Mouse (Mus musculus): Measurements from ENCODE around the gene Dlx4.

Dlx4 gene

DNA sequence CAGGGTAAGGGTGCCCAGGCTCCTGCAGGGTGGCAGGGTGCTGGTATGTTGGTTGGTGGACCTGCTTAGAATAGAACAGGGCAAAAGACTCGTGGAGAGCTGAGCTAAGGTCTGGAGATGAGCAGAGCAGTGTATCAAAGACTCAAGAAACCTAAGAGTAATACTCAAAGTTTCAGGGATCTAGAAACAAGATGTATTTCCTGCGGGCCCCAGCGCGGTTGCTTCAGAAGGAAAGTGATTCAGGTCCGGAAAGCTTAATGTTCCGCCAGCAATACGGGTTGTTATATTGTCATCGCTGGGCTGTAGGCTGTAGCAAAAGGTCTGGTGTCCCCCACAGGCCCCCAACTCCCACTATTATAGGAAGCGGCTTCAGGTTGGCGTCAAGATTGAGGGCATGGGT, 3.8 kb downstream of the Dlx4 start:
- no peak for DNase-seq

DNA sequence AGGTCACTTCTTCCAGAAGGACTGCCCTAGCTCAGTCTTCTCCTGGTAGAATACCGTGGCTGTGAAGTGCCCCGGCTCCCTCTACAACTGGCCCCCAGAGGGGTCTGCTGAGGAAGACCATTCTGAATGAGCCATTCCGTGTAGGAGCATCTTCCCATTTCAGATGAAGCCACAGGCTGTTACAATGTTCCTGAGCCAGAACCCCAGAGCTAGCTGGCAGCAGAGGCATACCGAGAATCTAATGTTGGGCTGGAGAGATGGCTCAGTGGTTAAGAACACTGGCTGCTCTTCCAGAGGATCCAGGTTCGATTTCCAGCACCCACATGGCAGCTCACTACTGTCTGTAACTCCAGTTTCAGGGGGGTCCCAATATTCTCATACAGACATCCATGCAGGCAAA, 6.2 kb downstream of the Dlx4 start:
- DNase-seq: no peak

DNA sequence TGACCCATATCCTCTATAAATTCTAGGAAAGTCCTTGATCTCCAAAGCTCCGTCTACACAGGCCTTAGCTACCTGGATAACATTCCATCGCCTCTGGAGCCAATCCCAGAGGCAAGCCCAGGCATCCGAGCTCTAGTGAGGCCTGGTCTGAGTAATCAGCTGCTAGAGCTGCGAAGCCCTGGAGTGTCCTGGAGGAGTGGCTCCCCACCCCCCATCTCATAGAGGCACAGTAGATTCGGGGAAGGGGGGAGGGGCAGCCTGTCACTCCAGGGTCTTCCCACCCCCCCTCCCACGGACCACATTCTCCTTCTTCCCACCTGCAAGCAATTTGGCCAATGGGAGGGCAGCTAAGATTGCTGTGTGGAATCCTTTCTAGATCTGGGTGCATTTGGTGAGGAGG, 8.8 kb downstream of the Dlx4 start:
- no peak for DNase-seq

DNA sequence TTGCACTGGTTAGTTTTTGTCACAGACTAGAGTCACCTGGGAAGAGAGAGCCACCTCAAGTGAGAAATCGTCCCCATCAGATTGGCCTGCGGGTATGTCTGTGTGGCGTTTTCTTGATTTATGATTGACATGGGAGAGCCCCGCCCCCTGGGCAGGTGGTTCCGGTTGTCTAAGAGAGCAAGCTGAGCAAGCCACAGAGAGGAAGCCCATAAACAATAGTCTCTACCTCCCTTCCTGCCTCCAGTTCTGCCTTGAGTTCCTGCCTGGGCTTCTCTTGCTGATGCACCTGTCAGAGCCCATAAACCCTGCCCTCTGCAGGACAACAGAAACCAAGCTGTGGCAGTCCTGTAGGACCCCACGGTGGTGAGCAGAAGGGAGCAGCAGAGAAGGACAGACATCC, 12.7 kb downstream of the Dlx4 start:
- no peak for DNase-seq

DNA sequence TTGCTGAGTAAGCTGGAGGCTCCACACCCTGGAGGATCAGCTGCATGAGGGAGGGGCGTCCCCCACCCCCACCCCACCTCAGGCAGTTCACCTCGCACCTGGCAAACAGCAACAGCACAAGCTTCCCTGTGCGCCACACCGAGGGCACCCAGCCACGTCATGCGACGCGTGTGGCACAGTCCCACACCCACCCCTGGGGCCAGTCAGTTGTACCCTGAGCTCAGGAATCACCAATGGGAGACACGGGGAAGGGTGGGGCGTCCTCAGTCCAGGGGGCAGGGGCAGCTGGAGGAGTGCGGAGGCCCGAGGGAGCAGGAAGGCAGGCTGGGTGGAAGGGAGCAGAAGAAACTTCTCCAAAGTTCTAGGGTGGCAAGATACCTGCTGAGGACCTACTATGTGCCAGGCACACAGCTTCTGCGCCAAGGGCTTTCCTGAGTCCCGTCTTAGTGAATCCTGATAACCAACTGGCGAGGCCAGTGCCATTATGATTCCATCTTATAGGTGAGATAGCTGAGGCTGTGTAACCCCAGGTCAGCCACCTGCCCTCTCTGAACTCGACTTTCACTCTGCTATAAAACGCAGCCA, 15.3 kb downstream of the Dlx4 start:
- DNase-seq: no peak

DNA sequence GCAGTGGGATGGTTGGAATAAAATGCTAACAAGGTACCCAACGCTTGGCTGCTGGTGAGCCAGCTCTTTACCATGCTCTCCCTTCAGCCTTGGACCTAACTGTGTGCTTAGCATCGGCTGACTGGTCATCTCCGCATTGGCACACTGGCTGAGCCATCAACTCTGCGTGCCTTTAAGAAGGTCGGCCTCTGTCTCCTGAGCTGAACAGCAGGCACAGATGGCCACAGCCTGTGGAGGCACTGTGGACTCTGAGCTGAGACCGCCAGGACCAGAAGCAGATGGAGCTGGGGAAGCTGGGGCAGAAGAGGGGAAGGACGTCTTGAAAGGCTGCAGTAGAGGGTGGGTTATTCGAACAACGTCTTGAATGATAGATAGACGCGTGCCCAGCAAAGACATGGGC, 17.7 kb downstream of the Dlx4 start:
- DNase-seq: no peak

DNA sequence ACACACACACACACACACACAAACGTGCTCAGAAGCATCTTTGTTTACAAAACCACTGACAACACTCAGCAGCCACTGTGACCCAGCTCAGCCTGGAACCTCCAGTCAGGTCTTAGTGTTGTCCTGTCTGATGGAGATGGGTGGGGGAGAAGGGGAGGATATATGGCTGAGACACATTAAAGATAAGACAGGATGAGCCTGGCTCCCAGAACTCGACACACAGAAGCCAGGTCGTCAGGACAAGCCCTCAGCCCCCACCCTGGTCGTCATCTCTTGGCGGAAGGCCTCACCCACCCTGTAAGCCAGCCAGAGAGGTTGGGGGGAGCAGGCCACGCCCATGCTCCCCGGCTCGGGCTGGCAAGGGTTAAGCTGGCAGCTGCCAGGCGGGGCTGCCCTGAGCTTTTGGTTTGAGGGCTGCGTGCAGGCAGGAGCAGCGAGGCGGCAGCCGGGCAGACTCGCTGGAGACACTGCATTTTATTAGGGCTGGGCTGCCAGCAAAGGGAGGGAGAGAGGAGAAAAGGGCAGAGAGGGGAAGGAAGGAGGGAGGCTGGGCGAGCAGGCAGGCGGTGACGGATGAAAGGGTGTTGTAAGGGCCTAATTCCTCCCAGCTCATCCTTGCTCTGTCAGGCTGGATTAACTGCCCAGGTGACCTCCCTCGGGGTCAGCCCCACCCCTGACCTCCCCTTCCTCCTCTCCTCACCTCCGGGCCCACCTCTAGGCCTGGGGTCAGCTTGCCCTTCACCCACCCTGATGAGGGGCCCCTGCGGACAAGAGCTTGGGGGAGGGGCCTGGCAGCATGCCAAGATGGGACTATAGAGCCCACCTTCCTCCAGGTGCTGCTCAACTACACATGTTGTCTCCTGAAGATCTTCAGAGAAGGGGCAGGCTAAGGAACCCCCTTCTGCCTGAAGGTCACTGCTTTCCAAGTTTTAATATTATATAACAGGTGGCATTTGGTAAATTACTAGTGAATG, 19.5 kb downstream of the Dlx4 start:
- no peak for DNase-seq

DNA sequence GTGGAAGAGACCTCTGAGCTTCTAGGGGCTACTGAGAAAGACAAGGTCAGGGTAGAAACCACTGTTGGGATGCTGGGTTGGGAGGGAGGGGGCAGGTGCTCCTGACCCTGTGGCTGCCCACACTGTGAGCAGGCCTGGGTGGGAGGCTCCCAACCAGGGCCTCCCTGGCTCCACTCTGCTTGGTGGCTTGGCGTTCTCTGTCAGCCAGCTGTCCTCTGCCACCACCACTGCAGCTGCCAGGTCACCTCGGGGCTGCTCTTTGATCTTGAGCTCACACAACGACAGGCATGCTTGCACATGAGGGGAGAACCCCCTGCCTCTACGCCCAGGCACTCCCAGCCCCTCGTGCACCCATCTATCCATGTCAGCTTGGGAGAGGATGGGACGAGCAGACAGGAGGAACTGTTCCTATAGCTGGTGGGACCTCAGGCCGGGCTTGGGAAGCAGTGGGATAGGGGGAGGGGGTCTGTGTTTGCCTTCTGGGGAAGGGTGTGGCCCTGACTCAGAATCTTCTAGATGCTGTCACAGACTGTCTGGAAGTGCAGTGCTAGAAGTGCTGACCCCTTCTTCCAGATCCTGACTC, 20.6 kb downstream of the Dlx4 start:
- DNase-seq: no peak

DNA sequence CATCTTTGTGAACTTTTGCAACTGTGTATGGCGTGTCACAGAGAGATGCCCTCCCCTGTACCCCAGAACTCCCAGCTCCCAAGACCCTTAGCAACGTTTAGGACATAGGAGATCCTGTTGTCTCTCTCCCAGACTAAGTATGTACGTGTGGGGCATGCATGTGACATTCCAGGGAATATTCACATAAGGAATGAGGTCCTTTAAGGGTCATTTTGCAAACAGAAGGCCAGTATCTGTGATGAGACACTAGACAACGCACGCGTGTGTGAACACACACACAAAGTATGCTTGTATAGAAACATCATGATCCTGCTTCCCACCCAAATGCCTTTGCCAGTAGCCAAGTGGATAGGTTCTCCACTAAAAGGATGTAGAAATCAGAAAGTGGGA, 24.0 kb downstream of the Dlx4 start:
- no peak for DNase-seq

DNA sequence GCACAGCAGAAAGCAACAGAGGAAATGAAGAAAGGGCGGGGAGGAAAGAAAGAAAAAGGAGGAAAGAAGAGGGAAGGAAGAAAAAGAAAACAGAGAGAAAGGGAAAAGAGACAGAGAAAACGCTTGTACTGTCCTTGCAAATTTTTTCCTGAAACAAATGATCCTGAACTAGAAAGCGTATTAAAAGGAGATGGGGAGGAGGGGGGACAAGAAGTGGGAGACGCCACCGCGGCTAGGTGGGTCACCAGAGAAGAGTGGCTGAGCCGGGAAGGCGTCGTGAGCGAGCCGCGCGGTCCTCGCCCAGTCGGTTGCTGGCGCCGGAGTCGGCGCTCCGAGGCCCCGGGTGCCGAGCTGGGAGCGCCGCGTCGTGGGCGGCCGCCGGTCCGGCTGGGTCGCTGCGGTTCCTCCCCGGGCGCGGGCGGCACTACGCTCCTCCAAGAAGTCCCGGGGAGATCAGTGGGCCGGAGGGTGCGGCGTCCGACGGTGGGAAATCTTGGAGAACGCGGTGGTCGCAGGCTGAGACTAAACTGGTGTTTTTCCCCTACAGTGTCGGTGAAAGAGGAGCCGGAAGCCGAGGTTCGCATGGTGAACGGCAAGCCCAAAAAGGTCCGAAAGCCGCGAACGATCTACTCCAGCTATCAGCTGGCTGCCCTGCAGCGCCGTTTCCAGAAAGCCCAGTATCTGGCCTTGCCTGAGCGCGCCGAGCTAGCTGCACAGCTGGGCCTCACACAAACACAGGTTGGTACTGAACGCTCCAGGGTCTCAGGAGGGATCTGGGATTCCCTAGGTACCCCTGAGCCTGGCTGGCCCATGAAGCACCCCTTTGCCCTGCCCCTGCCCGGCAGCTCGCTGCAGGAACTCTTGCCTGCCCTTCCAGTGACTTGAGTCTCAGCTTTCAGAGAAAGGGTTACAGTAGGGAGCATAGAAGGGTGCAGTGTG, 24.6 kb downstream of the Dlx4 start:
- DNase-seq: no peak

DNA sequence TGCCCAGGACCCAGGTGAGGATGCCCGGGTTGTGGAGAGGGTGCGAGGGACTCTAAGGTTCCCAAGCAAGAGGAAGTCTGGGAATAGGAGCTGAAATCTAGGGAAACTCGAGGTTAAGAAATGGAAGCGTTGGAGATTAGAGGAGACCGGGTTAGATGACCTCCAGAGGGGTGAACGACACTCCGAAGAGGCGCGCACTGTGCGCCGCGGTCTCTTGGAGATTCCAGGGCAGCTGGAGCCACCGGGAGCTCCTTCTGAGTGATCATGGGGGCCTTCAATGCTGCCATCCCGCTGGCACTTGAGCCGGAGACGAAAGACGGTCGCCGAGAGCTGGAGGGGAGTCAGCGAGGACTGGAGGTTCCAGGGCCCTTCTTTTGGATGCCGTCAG, 25.4 kb downstream of the Dlx4 start:
- no peak for DNase-seq

DNA sequence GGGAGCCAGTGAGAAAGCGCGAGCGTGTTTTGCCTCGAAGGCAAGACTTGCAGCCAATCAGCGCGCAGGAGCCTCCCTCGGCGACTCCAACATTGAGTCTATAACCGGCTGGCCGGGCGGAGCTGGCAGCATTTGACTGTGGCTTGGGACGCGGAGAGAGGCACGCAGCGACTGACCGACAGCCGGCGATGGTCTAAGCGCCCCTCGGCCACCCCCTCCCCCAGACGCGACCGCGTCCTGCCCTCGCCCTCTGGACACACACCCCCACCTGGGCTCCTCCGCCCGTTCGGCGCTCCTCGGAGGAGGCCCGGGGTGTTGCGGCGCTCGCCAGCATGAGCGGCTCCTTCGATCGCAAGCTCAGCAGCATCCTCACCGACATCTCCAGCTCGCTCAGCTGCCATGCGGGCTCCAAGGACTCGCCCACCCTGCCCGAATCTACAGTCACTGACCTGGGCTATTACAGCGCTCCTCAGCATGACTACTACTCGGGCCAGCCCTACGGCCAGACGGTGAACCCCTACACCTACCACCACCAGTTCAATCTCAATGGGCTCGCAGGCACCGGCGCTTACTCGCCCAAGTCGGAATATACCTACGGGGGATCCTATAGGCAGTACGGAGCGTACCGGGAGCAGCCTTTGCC, 26.0 kb downstream of the Dlx4 start, which contains the start of gene Dlx3:
Gene Dlx3 (plus strand): TSS at position 130 of the 643 bp plus-strand sequence.
- no peak for DNase-seq

DNA sequence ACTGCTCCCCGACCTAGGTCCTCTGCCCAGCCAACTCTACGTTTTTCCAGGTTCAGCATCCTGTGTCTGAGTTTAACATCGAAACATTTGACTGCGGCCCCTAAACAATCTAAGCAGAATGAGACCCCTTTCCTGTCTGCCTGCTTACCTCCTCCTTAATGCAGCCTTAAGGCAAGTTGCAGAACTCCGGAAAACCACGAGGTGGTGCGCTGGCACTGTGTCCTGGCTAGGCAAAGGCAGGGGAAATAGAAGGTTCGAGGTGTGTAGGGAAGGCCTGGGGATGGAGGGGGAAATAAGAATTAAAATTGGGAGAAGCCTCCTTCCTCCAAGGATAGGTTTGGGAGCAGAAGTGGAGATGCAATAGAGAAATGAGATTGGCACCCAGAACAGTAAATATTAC, 27.6 kb downstream of the Dlx4 start:
- DNase-seq: peak; percentile 65 to 75

DNA sequence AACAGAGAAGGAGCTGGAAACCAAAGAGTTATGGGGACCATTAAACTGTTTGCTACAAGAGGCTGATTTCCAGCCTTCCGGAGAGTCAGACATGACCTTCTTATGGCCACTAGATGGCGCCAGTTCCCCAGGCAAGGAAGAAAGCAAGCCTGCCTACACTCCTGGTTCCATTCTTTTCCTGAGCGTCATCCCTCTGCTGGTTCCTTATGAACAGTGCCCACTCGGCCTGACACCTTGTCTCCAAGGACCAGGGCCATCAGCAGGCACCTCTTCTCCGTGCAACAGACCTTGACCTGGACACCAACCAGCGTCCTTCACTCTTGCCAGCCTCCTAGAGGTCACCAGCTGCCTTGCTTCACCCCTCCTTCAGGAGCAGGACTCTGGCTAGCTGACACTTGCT, 29.0 kb downstream of the Dlx4 start:
- DNase-seq: peak; percentile 31 to 44

DNA sequence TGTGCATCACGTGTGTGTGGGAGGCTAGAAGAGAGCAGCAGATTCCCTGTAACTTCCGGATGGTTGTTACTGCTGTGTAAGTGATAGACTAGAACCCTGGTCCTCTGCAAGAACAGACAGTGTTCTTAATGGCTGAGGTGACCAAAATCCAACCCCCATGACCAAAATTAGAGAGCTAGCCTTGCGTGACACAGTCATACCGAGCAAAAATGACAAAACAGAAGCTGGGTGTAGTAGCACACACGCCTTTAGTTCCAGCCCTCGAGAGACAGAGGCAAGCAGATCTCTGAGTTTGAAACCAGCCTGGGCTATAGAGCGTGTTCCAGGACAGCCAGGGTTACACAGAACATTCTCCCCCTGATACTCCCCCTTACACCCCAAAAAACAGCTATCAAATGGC, 36.0 kb downstream of the Dlx4 start:
- DNase-seq: no peak

DNA sequence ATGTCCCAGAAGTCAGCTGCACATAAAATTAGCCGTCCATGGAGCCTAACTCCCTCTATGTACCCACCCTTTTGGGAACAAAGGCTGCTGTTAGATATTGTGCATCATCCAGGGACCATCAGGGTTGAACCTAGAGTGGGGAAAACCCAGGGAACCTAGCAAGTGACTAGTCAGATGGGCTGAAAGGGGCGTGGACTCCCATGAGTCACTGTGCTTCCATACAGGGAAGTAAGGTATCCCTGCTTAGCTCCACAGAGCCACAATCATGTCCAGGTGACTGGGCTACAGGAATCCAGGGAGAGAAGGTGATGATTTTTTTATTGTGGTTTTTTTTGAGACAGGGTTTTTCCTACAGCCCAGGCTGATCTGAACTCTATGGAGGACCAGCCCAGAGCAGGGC, 37.1 kb downstream of the Dlx4 start:
- DNase-seq: no peak

DNA sequence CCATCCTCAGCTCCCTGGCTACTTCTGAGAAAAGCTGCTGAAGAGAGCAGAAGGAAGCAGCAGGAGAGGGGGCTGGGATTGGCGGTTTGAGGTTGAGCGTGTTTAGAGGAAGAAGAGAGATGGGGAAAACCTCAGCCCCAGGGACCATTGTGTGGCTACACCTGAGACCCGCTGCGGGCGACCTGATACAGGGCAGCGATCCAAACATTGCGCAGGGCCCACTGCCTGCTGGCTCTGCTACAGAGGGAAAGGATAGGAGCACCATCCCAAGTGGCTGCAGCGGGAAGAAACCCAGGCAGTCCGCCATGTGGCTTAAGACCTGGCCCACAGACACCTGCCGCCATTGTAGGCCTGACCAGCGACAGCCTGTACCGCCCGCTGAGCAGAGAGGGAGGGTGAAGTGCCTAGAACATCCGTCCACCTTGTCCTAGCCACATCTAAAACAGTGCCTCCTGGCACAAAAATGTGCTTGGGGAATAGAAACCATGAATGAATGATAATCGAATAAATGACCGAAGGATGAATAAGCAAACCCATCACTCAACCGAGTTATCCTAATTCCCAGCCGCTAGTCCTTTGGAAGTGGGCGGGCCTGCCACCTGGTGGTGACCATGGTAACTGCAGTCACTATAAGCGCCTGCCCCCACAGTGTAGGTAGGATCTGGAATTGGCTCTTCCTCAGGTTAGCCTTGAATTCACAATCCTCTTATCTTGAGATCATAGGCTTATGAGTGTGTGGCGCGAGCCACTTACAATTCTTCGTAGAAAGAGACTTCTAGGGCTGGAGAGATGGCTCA, 39.4 kb downstream of the Dlx4 start:
- peak; percentile 57 to 63 for DNase-seq

DNA sequence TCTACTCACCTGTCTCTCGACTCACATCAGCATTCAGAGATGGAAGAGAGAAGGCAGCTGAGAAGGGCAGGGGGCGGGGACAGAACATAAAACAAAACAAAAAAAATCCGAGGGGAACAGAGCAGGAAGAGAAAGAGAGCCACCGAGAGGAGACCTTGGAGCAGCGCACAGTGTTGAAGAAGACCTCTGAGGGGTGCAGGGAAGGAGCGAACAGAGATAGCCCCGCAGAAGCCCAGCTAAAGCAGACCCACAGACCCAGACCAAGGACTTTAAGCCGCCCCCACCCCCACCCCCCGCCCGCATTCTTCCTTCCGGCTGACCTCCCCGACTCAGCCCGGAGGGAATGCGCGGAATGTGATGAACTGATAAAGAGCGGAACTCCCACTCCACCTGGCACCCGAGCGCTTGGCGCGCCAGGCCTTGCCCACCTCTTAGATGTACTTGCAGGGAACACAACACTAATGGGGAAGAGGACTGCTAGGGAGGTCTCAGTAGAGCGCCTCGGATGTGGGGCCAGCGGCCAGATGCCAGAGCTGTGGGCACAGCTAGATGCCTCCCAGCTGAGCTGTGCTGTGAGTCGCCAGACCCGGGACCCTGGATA, 40.7 kb downstream of the Dlx4 start:
- DNase-seq: no peak

DNA sequence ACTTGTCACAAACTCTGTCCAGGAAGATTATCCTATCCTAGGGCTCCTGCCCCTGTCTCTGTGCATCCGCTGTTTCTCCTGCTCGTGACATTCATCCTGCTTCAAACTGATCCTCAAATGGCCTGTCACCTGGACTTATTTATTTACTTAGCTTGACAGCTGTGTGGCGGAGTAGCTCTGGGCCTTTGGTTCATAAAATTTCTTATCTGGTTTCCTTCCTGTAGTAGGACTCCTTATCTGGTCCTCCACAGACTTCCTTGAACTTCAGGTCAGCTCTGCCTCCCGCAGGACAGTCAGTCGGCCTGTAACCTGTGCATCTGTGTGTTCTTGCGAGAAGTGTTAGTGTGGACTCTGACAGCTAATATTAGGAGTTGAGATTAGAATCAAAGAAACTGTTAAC, 41.8 kb downstream of the Dlx4 start:
- DNase-seq: no peak

DNA sequence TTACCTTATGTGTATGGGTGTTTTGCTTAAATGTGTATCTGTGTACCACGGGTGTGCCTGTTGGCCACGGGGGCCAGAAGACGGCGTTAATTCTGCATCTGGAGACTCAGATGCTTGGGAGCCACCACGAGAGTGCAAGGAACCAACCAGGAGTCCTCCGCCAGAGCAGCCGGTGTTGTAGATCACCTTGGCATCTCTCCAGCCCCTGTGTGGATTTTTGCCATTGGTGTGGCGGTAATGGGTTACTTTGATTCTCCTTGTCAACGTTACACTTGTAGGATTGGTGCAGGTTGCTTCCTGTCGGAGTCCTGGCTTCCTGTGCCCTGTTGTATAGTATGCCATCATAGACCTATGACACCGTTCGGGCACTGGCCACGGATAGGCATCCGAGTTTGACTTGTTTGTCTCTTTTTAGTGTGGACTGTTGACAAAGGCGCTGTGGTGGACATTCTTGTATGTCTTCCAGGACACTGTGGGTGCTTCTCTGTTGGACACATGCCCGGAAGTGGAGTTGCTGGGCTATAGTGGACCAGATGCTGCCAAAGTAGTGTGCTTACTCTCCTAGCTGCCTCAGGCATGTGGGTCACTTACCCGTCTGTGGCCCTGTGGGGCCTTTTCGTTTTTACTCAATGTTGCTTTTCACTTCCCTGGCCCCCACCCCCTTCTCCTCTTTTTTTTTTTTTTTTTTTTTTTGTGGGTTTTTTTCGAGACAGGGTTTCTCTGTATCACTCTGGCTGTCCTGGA, 43.7 kb downstream of the Dlx4 start:
- DNase-seq: no peak
